Mouse (Mus musculus): ENCODE measurements around the gene Tkt.
A peak's percentile ranks its signal among the peaks of the same experiment; 100 is the strongest.
"Not testable (repeated sequence)": the region's sequence is repeated elsewhere in the genome, so short reads cannot be mapped to it uniquely, and the experiment has no call there.

Gene Tkt

DNA sequence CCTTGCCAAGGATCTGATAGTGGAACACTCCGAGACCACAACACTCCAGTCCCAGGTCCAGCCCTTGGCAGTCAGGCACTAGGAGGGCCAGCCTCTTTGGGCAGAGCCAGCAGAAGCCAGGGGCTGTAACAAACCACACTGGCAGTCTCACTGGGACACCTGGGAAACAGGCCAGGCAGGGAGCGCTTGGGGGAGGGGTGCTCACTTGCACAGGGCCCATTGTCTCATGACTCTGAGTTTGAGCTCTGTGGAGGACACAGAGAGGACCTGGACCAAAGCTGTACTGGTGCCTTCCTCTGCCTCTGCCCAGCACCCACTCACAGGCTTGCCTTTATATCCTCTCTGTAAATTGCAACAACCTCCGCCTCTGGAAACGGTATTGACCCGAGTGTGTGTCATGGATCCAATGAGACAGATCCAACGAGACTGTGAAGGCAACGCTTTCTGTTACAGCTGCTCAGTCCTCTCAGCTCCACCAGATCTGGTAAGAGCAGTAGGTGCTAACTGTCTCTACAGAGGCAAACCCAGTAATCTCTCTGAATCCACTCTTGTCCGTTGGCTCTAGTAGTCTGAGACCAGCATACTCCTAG, at the start of gene Tkt:
TSS of gene Tkt (plus strand) at position 229 of the 590 bp plus-strand sequence.
- DNase-seq: peak; percentile 73 to 80

DNA sequence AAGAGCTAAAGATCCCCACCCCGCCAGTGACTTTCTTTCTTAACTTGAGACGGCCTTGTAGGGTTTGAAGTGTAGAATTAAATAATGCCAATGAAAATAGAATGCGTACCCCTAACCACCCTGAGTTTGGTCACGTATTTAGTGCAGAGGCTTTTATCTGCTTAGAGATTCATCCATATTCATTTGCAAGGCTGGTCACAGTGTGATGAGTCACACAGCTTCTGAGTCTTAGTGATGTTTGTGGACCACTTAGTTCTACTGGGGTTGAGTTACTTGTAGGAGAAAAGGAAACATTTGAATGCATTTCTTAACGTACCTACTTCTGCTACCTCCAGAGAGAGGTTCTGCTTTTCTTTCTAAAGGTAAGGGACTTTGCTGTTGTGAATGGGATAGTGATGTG, 43.2 kb upstream of the Tkt start:
- no peak for DNase-seq

DNA sequence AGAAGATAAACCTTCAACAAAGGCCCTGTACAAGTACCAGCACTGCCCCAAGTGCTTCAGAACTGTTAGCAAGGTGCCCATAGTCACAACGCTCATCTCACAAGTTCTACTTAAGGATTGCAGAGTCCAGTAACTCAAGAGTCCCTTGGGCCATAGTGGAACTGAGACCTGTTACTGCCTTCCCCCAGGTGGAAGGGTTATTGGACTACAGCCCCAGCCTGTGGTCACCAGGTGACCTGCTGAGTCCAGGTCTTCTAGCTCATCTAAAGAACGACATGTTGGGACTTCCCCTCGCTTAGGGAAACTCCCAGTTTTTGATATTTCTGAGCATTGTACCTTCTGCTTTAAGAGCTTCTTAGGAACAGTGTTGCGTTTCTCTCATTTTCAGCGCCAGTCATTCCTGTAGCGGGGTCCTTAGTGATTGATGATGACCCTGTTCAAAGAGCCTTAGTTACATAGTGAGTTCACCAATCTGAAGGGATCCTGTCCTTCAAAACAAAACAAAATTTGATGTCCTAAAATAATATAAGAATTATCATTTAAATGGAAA, 37.9 kb upstream of the Tkt start:
- no peak for DNase-seq

DNA sequence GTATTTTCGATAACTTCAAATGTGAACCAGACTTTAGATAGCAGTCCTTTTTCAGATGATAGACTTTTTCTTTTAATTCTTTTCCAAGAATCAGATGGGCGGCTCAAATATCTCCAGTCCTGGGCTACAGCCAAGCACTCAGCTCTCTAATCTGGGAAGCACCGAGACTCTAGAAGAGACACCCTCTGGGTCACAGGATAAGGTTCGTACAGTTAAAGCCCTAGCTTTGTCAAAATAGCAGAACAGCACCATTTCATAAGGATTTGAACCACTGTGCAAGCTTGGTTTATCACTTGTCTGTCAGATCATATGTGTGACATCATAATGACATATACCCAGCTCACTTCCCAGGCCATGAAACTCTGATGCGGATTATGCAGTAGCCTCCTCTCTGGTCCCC, 35.3 kb upstream of the Tkt start:
- no peak for DNase-seq

DNA sequence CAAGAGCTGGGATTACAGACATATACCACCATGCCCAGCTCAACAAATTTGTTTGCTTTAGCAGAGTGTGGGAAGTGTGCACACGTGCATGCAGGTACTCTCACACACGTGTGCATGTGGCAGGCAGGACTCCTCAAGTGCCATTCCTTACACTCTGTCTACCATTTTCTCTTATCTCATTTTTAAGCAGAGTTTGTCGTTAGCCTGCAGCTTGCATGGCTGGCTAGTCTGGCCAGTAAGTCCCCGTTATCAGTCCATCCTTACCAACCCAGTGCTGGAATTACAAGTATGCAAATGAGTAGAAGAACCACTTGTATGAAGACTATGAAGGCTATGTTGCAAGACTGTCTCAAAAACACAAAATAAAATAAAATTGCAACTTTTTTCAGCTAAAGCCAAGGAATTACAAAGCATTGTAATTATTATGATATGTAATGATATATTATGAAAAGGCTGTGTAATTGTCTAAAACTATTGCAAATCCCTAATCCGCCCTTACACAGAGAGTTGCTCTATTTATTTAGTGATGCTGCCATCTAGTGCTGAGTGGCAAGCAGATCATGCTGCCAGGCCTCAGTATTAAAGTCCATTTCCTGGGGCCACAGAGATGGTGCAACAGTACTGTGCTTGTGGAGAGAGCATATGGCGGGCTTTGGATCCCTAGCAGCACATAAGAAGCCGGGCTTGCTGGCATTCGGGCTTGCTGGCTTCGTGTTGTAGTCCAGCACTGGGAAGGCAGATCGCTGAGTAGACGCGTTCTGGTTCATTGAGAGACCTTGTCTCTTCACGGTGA, 32.0 kb upstream of the Tkt start:
- DNase-seq: peak; percentile 81 to 86

DNA sequence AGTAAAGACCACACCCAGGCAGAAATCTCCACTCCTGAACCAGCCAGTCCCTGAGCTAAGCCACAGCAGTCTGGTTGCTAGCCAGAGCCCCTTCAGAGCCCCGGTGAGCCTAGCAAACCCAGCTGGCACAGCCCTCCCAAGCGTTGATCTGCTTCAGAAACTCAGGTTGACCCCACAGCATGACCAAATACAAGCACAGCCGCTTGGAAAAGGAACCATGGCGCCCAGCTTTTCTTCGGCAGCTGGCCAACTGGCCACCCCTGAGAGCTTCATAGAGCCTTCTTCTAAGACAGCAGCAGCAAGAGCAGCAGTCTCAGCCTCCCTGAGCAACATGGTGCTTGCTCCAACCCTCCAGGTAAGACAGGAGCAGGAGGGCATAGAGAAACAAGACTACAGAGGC, 28.8 kb upstream of the Tkt start:
- peak in 1 of 2 experiments; percentile 28 for DNase-seq

DNA sequence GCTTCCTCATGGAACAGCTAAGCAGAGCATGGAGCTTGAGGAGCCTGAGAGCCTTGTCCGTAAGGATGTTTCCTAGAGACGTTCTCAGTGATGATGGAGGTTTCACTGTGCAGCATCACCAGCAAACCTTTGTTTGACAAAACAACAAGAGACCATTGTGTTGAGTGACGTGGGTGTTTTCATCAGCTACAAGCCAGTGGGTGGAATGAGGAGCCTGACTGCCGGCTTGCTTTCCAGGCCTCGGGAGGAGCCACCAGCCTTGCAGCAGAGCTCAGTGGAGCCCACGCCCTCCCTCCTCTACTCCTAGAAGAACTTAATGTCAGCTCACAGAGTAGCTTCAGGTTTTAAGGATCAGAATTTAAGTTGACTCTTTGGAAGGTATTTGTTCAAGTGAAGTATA, 24.8 kb upstream of the Tkt start:
- no peak for DNase-seq

DNA sequence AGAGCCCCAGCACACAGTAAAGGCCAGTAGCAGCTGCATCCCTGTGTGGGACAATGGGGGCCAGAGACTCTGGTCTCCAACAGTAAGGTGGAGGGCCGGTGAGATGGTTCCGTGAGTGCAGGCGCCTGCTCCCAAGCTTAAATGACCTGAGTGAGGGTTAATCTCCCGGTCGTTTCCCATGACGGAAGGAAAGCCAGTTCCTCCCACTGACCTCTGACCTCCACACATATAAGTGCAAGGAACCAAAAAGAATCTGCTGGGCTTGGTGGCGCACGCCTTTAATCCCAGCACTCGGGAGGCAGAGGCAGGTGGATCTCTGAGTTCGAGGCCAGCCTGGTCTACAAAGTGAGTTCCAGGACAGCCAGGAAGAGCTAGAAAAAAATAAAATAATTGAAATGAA, 19.8 kb upstream of the Tkt start:
- DNase-seq: no peak

DNA sequence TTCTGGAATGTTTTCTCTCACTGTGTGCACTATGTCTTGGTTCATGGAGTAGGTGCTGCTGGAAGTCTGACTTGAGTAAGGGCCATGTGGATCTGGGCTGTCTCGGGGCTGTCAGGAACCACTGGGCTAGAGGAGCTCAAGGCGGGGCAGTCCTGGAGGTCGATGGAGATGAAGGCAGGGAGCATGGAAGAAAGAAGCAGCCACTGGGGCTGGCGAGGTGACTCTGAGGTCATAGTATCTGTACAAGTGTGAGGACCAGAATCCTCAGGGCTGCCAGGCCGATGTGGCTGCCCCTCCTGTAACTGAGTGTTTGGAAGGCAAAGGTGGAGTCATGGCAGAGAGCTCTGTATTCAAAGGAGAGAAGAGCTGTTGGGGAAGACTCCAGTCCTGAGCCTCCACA, 19.2 kb upstream of the Tkt start:
- DNase-seq: no peak

DNA sequence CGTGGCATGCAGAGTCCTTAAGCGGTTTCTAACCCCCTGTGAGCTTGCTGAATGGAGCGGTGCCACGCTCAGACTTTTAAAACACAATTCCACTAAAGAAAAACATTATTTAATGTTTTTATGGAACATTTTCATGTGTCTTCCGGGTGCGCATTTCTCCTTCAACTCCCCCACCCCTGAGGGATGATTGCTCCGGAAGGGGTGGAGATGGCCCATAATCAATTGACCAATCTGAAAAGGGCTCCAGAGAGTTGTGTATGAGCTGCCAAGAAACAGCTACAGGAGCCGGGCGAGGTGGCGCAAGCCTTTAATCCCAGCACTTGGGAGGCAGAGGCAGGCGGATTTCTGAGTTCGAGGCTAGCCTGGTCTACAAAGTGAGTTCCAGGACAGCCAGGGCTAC, 18.7 kb upstream of the Tkt start:
- no peak for DNase-seq

DNA sequence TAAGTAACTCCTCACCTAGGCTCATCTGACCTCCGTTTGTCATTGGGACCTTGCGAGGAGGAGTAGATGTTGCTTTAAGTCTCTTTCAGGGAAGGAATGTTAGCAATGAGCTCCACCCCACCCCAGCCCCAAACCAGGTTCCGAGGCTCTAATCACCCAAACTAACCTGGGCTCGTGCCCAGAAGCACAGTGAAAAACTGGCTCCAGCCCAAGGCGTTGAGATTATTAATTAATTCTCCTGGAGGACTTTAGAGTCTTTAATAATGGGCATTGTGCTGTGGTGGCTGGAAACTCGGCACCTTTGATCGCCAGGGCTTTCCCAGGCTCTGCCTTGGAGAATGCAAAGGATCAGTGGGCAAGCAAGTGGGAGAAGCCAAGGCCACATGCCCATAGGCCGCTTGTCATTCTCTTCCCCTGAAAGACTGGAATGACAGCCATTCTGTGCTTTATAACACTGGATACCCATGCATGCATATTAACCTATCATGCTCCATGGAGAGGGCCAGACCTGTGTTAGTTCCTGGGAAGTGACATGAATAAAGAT, 17.4 kb upstream of the Tkt start:
- peak; percentile 34 to 48 for DNase-seq

DNA sequence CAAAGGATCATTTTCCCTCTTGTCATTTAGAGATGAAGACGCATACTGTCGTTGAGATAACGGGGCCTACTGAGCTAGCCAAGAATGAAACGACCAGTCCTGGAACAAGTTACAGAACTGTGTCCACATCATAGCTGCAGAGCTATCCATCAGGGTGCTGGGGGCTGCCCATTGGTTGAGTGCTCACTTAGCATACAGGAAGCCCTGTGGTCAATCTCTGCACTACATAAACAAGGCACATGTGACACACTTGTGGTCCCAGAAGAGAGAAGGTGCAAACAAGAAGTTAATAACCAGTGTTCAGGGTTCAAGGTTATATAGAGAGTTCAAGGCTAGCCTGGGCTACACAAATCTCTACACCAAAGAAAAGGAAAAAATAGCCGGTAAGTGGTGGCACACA, 16.7 kb upstream of the Tkt start:
- no peak for DNase-seq

DNA sequence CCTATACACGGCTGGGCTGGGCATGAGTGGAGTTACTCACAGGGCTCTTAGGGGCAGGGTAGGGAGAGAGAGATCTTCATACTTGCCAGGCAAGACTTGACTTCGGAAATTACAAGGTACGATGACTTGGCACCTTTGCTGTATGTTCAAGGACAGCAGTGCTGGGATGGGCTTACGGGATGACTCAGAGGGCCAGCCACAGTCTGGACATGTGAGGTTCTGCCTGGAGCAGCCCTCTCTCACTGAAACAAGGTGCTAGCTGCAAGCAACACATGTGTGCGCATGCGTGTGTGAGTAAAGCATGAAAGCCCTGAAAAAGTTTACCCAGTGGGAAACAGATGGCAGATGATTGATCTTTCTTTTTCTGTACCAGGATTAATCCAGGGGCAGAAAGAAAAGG, 16.3 kb upstream of the Tkt start:
- no peak for DNase-seq

DNA sequence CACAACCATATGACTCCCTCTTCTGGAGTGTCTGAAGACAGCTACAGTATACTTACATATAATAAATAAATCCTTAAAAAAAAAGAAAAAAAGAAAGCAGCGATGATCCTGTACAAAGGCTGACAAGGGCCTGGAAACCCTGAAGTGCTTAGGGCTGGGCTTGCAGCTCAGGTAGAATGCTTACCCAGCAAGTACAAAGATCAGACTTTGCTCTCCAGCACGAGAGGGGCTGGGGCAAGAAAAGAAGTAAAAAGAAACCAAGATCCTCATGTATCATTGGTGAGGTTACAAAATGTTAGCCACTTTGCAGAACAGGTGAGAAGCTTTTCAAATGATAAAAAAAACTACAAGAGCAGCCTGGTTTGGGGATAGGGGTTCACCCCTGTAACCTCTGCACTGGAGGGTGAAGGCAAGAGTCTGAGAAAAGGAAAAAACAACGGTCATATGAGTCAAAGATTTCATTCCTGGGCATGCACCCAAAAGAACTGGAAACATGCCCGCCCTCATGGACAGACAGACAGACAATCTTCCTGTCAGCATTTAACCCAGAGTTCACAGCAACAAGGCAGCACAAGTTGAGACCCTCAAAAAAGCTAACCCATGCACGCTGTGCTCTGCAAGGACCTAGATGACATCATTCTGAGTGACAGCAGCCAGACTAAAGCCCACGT, 14.2 kb upstream of the Tkt start:
- no peak for DNase-seq

DNA sequence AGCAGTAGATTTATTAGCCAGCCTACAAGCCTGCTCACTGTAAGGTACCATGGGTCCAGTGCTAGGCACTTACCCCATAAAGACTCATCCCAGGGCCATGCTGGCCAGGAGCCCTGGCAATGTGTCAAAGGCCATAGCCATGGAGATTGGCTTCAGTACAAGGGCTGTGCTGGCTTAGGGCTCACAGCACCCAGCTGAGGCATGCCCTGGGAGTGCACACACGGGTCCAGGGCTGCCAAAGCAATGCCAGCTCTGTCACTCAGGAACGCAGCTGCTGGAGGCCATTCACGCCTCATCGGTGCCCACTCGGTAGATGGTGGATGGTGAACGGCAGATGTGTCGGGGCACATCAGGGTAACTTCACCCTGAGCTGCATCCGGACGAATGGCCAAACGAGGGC, 6.6 kb upstream of the Tkt start:
- peak; percentile 79 to 85 for DNase-seq

DNA sequence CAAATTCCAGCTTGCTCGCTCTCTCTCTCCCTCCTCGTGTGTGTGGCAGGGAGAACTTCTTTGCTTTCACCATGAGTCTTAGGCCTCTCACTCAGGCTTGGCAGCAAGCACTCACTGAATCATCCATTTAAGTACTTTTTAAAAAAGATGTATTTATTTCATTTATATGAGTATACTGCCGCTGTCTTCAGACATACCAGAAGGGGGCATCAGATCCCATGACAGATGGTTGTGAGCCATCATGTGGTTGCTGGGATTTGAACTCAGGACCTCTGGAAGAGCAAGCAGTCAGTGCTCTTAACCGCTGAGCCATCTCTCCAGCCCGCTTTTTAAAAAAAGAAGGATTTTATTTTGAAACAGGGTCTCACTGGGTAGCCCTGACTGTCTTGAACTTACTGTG, 4.8 kb upstream of the Tkt start:
- not testable (repeated sequence) for DNase-seq

DNA sequence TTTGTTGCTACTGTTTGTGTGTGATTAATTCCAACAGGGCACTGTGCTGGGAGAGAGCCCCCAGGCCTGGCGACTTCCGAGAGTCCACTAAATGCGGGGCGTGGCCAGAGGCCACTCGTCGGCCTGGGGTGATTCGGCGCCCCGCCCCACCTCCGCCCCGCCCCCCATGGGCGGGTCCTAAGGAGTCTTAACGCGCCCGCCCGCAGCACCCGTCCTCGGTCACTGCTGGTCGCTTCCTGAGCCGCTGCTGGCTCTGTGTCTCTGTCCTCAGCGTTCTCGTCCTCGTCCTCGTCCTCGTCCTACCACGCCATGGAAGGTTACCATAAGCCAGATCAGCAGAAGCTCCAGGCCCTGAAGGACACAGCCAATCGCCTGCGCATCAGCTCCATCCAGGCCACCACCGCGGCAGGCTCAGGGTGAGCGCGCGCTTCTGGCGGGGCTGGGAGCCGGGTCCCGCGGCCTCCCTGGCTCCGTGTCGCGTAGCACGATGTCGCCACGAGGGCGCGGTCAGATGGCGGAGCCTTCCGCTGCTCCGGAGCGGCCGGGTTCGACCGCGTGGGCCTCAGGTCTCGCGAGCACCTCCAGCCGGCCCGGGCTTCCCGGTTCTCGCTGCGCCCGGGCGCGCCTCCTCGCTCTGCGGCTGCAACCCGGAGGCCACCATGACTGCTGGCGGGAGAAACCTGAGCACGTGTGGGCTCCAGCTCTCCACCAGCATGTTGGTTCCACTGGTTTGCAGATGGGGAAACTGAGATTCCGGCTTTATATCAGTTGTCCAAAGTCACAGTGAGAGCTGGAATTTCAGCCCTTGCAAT, 1.0 kb downstream of the Tkt start:
- peak; percentile 98 to 99 for DNase-seq

DNA sequence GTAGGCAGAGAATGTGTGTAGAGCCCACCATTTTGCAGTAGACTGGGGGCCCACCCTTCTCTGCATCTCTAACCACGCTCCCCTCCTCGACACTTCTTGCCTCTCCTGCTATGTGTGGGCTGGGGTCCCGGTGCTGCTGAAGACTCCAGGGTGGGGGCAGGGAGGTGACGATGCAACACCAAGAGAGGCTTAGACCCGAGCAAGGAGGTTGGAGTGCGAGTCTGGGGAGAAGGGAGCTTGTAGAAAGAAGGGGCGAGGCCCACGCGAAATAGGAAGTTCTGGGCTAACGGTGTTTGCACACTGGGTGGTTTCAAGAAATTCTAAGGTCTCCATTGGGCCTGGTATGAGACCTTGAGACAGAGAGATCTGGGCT, 1.6 kb downstream of the Tkt start:
- peak; percentile 54 to 55 for DNase-seq

DNA sequence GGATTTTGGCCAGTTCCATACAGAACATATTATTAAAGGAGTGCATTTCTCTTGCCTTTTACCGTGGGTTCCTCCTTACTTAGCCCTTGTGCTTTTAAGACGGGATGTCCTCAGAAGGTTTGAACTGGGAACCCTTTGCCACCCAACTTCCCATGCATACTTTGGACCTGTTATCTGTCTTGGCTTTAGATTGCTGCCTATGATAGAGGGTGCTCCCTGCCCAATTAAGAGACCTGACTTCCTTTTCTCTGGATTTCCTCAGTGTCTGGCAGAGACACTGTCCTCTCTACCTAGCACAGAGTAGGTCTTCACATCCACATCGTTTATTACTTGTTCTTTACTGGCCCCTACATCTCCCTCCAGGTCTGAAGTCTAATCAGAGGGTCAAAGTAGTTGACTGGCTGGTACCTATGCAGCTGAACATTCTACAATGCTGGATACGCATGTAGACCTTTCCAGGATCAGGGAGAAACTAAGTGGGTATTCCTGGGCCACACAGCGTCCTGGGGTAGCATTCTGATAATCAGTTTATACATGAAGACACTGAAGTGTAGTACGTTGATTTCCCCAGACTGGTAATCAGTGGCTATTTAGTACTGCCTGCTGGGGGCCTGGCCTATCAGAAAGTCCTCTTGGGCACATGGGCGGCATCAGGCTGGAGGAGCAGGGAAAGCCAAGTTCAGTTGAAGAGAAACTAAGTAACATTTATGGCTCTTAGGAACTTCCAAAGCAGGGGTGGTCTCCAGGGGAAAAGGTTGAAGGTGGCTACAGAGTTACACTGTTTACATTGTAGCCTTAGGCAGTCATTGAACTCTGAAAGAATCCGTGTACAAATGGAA, 2.3 kb downstream of the Tkt start:
- no peak for DNase-seq

DNA sequence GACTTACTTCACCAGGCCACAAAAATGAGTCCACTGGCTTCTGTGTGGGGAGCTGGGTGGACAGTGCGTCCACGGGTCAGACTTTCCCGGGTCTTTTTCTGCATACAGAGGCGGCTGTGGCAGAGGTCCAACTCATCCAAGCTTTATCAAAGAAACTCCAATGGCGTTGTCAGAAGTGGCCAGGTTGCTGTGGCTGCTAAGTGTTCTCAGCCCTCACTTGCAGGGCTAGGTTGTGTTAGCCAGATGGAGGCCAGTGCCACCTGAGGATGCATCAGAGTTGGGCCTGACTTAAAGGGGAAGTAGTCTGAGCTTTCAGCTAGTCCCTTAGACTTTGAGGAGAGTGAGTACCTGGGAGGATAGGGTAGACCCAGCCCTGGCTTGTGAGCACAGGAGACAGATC, 3.4 kb downstream of the Tkt start:
- peak; percentile 44 to 54 for DNase-seq

DNA sequence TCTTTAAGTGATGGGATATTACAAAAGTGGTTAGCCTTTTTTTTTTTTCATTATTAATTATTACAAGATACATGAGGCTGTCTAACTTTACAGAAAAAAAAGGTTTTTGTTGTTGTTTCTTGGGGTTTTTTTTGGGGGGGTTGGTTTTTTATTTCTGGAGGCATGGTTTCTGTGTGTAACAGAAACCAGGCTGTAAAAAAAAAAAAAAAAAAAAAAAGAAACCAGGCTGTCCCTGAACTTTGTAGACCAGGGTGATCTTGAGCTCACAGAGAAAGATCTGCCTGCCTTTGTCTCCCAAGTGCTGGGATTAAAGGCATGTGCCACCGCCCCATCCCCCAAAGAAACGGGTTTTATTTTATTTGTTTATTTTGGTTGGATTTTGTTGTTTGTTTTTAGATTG, 3.8 kb downstream of the Tkt start:
- DNase-seq: no peak

DNA sequence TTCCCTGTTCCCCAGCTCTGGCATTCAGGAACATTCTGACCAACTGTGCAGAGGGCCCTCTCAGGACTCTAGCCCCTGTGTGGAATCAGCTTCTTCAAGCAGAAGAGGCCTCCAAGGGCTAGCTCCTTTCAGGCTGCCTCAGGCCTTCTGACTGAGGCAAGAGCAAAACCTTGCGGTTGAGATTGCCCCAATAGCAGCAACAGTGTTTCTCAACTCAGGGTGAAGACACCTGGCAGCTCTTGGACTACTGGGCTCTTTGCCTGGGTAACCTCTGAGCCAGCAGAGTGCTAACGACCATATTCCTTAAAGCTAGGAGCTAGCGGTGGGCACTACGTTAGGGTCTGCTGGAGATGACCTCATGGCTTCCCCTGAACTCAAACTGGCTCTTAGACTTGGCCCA, 5.0 kb downstream of the Tkt start:
- DNase-seq: peak in 1 of 2 experiments; percentile 34
